Mouse (Mus musculus) forebrain, embryonic 15.5 days (tissue): Measurements from ENCODE around the gene Arhgef7. TPM values are rescaled to one million over a fixed set of nuclear protein-coding genes. Genes with fewer than 3 reads are reported as not detected.

ENCODE experiments used
- ATAC-seq: fragments of 200-750 bp; cut with Nextera tagmentation; replicated peaks from 2 replicates; pipeline ENCODE4 v1.8.0; 2017; ENCODE audit warnings: mild to moderate bottlenecking, moderate TSS enrichment, moderate library complexity
- H3K27ac ChIP-seq: fragments of 300-500 bp; sonication (generic); replicated peaks from 2 replicates; pipeline ENCODE4 v1.5.1; 2015; ENCODE audit warnings: mild to moderate bottlenecking, inconsistent platforms
- H3K27me3 ChIP-seq: fragments of 300-500 bp; sonication (generic); 2 replicates; pipeline ENCODE4 v1.6.1; 2015; ENCODE audit warnings: inconsistent platforms
- H3K36me3 ChIP-seq: fragments of 300-500 bp; sonication (generic); 2 replicates; pipeline ENCODE4 v1.6.1; 2015; ENCODE audit warnings: mild to moderate bottlenecking, inconsistent platforms
- H3K4me1 ChIP-seq: fragments of 300-500 bp; sonication (generic); 2 replicates; pipeline ENCODE4 v1.6.1; 2015; ENCODE audit warnings: inconsistent platforms
- H3K4me2 ChIP-seq: fragments of 300-500 bp; sonication (generic); replicated peaks from 2 replicates; pipeline ENCODE4 v1.6.1; 2015; ENCODE audit warnings: mild to moderate bottlenecking, inconsistent platforms
- H3K4me3 ChIP-seq: fragments of 300-500 bp; sonication (generic); 2 replicates; pipeline ENCODE4 v1.5.1; 2015; ENCODE audit warnings: mild to moderate bottlenecking, inconsistent platforms
- H3K9ac ChIP-seq: fragments of 300-500 bp; sonication (generic); replicated peaks from 2 replicates; pipeline ENCODE4 v1.6.1; 2015; ENCODE audit warnings: mild to moderate bottlenecking, inconsistent platforms
- H3K9me3 ChIP-seq: fragments of 300-500 bp; sonication (generic); 2 replicates; pipeline ENCODE4 v1.6.1; 2016; ENCODE audit warnings: inconsistent platforms
- WGBS: fragments of 180-500 bp; shearing (Covaris S2); methylation state at CpG from one replicate; pipeline ENCODE4 v1.1.7; 2015; ENCODE audit warnings: mixed read lengths; 5-methylcytosine and 5-hydroxymethylcytosine counted together
- polyA plus RNA-seq: library from polyadenylated mRNA; unstranded; fragments of >200 nt; fragmentation: Nextera tagmentation; extraction: Ambion mirVana; gene quantifications from 2 replicates; pipeline ENCODE4 v1.2.1, GENCODE M21; 2015

Gene Arhgef7
- polyA plus RNA-seq, 1 experiment from 2014 or later: 77.1 TPM

DNA sequence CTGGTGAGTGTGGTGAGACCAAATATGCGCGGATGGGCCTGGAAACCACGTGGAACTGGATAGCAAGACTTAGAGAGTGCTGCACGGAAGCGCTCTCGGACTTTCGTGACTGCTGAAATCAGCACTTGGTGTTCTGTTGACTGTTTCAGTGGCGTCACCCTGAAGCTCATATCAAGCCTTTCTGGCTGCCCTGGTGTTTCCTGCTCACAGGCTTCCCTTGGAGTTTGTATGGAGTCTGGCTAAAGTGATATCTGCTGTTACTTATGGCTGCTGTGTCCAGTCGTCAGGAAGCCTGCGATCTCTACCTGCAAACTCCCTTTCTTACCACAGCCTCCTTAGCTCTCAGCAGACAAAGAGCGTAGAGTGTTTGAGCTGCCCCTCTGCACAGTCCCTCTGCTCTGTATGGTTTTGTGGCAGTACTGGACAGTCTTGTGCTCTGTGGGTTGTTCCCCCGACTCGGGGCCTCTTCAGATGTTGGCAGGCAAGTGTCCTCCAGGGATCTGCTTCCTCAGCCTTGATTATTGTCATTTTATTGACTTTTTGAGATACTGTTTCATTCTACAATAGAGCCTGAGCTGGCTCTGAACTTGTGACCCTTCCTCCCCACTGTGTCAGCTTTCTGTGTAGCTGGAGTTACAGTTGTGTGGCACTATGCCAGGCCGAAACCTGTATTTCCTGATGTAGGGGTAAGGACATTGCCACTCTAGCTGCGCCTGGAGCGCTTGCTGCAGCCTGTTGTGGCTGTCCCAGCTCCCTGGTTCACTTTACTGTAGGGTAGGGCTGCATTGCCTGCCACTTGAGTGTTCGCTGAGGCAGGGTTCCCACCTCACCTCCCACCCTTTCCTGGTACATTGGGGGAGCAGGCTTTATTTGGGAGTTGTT lies 46.9 kb downstream of the Arhgef7 start:
- ATAC-seq: no peak
- Histone ChIP-seq H3K27me3 (no peaks in the 10 kb centered on the region), H3K9me3 (no peaks in the 10 kb centered on the region), H3K27ac (no peak overlapping the region), H3K4me2 (no peak overlapping the region), H3K9ac (no peak overlapping the region), H3K4me1 (peaks cover 57% of the 10 kb centered on the region), H3K36me3 (no peaks in the 10 kb centered on the region), H3K4me3 (no peak overlapping the region)
- 90% methylated on average over 17 of the region's 17 CpGs for WGBS

- no peaks in the 10 kb centered on the region for H3K36me3 ChIP-seq
- H3K27me3 ChIP-seq: no peaks in the 10 kb centered on the region
- no peak overlapping the region for H3K9ac ChIP-seq
- ATAC-seq: no peak
- H3K4me1 ChIP-seq: peaks cover 57% of the 10 kb centered on the region
- no peak overlapping the region for H3K27ac ChIP-seq
- H3K4me2 ChIP-seq: no peak overlapping the region
- H3K9me3 ChIP-seq: no peaks in the 10 kb centered on the region
- WGBS: 83% methylated on average over 7 of the region's 7 CpGs
- H3K4me3 ChIP-seq: no peak overlapping the region
Observed at GRCm38 (mm10) chr8:11775889-11776288, 48.4 kb downstream of the Arhgef7 start.

GRCm38 (mm10) chr8:11776451-11777180 lies 49.1 kb downstream of the Arhgef7 start:
- H3K27me3 ChIP-seq: no peaks in the 10 kb centered on the region
- no peak for ATAC-seq
- H3K4me3 ChIP-seq: no peak overlapping the region
- H3K9ac ChIP-seq: no peak overlapping the region
- peaks cover 57% of the 10 kb centered on the region for H3K4me1 ChIP-seq
- WGBS: 93% methylated on average over 8 of the region's 8 CpGs
- 0 out of 2 replicates have a peak, but pooled peaks cover 2% of the 10 kb centered on the region for H3K36me3 ChIP-seq
- no peak overlapping the region for H3K4me2 ChIP-seq
- peak overlapping the region; percentile 23; the same call in 1 of the 2 replicates for H3K27ac ChIP-seq
- H3K9me3 ChIP-seq: no peaks in the 10 kb centered on the region

GRCm38 (mm10) chr8:11777201-11777600 lies 49.7 kb downstream of the Arhgef7 start:
- Histone ChIP-seq H3K4me1 (peaks cover 57% of the 10 kb centered on the region), H3K27me3 (no peaks in the 10 kb centered on the region), H3K4me3 (no peak overlapping the region), H3K27ac (peak overlapping the region; percentile 23; the same call in 1 of the 2 replicates), H3K36me3 (peaks cover 6% of the 10 kb centered on the region), H3K9ac (no peak overlapping the region), H3K9me3 (no peaks in the 10 kb centered on the region), H3K4me2 (no peak overlapping the region)
- 80% methylated on average over 10 of the region's 10 CpGs for WGBS
- ATAC-seq: no peak

DNA sequence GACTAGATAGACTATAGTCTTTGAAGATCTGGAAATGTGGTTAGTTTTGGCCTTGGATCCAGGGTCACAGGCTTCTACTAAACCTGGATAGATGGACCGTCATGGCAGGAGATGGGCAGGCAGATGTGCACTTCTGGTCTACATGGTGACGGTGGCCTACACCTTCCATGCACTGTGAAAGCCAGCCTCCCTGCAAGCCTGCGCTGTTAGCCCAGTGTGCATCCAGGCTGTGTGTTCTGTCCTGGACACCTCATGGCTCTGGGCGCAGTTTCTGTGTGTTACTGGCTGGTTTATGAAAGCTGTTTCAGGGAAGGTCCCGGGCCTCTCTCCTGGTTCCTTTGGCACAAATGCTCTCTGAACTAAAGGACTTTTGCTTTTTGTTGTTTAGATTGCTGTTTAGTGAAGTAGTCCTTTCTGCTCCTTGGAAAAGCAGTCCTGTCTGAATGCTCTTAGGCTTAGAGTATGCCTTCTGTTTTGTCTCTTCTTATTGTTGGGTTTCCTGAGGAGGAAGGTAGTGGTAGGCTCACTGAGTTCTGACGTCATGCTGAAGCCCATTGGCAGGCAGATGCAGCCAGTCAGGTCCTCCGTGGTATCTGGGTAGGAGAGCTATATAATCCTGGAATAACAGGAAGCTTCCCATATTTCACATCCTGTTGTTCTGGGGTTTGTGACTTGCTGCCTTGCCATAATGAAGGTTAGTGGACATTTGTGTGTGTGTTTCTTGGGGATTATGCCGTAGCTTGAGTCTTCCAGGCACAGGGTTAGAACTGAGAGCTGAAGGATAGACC lies 51.3 kb downstream of the Arhgef7 start:
- H3K4me1 ChIP-seq: peaks cover 48% of the 10 kb centered on the region
- peaks cover 21% of the 10 kb centered on the region for H3K36me3 ChIP-seq
- H3K27me3 ChIP-seq: no peaks in the 10 kb centered on the region
- peak overlapping the region; percentile 51 for H3K27ac ChIP-seq
- ATAC-seq: no peak
- no peak overlapping the region for H3K4me3 ChIP-seq
- H3K4me2 ChIP-seq: no peak overlapping the region
- 84% methylated on average over 8 of the region's 8 CpGs for WGBS
- no peak overlapping the region for H3K9ac ChIP-seq
- no peaks in the 10 kb centered on the region for H3K9me3 ChIP-seq

- no peak overlapping the region for H3K4me2 ChIP-seq
- no peaks in the 10 kb centered on the region for H3K27me3 ChIP-seq
- peaks cover 44% of the 10 kb centered on the region for H3K4me1 ChIP-seq
- H3K27ac ChIP-seq: peak overlapping the region; percentile 51
- no peaks in the 10 kb centered on the region for H3K9me3 ChIP-seq
- H3K4me3 ChIP-seq: no peak overlapping the region
- ATAC-seq: no peak
- H3K36me3 ChIP-seq: peaks cover 26% of the 10 kb centered on the region
- H3K9ac ChIP-seq: no peak overlapping the region
- WGBS: 69% methylated on average over 10 of the region's 10 CpGs
Observed at GRCm38 (mm10) chr8:11779844-11780634, 52.5 kb downstream of the Arhgef7 start.

- Histone ChIP-seq H3K27me3 (no peaks in the 10 kb centered on the region), H3K36me3 (peaks cover 29% of the 10 kb centered on the region), H3K4me2 (no peak overlapping the region), H3K4me3 (no peak overlapping the region), H3K4me1 (peaks cover 38% of the 10 kb centered on the region), H3K9ac (no peak overlapping the region), H3K27ac (peak overlapping the region; percentile 51), H3K9me3 (no peaks in the 10 kb centered on the region)
- ATAC-seq: no peak
- WGBS: 82% methylated on average over 4 of the region's 4 CpGs
Observed at GRCm38 (mm10) chr8:11780641-11781040, 53.1 kb downstream of the Arhgef7 start.

DNA sequence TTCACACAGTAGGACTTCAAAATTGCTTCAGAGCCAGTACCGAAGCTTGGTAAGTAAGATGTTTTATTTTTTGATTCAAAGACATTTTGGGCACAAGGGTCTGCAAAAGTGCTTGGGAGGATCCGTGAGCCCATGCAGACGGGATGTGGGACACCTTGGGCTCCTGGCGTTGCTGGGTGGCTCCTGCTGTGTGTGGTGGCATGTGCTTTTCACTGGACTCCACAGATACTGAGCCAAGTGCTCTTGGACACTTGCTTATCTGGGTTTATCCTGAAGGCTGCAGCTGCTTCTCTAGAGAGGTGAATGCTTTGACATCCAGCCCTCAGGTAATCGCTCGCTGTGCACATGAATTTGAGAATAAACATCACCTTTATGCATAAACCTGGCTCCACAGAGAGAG lies 55.1 kb downstream of the Arhgef7 start:
- H3K27me3 ChIP-seq: no peaks in the 10 kb centered on the region
- no peak for ATAC-seq
- H3K36me3 ChIP-seq: peaks cover 37% of the 10 kb centered on the region
- H3K9ac ChIP-seq: no peak overlapping the region
- H3K4me2 ChIP-seq: no peak overlapping the region
- H3K27ac ChIP-seq: no peak overlapping the region
- WGBS: 94% methylated on average over 6 of the region's 6 CpGs
- no peak overlapping the region for H3K4me3 ChIP-seq
- peaks cover 22% of the 10 kb centered on the region for H3K4me1 ChIP-seq
- no peaks in the 10 kb centered on the region for H3K9me3 ChIP-seq

DNA sequence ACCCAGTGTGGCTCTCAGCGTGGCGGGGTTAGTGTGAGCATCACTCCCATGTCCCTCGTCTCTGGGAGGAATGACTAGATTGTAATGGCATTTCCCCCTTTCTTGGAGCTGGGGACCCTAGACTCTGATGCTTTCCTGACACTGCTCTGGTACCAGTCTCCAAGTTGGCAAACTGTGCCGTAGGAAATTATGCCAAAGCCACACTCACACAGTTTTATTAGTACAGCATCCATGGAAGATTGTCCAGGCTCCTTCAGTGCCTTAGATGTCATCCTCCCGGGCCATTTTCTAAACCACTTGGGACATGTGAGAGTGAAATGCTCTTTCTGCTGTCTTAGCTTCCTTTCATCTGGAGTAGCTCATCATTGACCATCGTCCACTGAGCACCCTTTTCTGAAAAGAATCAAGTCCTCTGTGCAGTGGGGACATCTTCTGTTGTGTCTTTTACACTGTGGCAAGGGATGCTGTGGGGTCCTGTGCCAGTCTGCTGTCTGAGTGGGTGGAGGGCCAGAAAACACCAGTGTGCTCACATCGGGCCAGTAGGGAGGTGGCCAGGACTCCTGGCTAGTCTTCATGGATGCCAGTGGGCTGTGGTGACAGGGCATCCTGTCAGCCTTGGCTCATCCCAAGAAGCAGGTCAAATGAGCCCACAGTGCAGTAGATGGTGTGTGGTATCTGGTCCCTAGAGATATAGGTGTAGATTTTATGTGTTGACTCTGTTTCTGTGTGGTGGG lies 56.5 kb downstream of the Arhgef7 start:
- Histone ChIP-seq H3K9me3 (no peaks in the 10 kb centered on the region), H3K36me3 (peaks cover 37% of the 10 kb centered on the region), H3K27me3 (no peaks in the 10 kb centered on the region), H3K4me2 (no peak overlapping the region), H3K27ac (no peak overlapping the region), H3K4me1 (peaks cover 10% of the 10 kb centered on the region), H3K4me3 (no peak overlapping the region), H3K9ac (no peak overlapping the region)
- WGBS: 90% methylated on average over 7 of the region's 7 CpGs
- no peak for ATAC-seq

DNA sequence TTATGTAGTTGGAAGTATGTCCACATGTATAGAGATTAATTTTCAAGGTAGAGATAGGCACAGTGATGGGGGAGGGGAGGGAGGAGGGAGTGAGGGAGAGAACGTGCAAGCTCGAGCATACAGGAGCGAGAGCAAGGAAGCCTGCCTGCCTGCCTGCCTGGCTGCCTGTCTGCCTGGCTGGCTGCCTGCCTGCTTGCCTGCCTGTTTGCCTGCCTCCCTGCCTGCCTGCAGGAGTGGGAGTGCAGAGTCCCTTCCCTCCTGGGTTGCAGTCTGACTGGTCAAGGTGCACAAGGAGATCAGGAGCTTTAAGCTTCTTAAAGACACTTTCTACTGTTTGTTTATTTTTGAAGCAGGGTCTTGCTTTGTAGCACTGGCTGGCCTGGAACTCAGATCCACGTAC lies 57.6 kb downstream of the Arhgef7 start:
- Histone ChIP-seq H3K9ac (no peak overlapping the region), H3K9me3 (no peaks in the 10 kb centered on the region), H3K27me3 (no peaks in the 10 kb centered on the region), H3K4me2 (no peak overlapping the region), H3K27ac (no peak overlapping the region), H3K36me3 (peaks cover 37% of the 10 kb centered on the region), H3K4me3 (no peak overlapping the region), H3K4me1 (no peaks in the 10 kb centered on the region; the same call in 1 of the 2 replicates)
- no peak for ATAC-seq
- 53% methylated on average over 4 of the region's 4 CpGs for WGBS
